Mouse (Mus musculus) thymus, postnatal 36 days (tissue): ENCODE results near the gene Kbtbd7.
"Not testable (repeated sequence)": the region's sequence is repeated elsewhere in the genome, so short reads cannot be mapped to it uniquely, and the experiment has no call there.

Source experiments
- DNase-seq, 2 experiments: peaks; one replicate each; pipeline ENCODE4 v3.0.0; 2022; ENCODE audit warnings: mixed read lengths in 2 of 2

The Kbtbd7 gene

GRCm38 (mm10) chr14:79451681-79452590 is 25.6 kb downstream of the Kbtbd7 start, which contains the start of gene Kbtbd6:
Gene Kbtbd6, plus strand, starts transcription at chr14:79451835.
- DNase-seq: peak; percentile 68 to 74

DNA sequence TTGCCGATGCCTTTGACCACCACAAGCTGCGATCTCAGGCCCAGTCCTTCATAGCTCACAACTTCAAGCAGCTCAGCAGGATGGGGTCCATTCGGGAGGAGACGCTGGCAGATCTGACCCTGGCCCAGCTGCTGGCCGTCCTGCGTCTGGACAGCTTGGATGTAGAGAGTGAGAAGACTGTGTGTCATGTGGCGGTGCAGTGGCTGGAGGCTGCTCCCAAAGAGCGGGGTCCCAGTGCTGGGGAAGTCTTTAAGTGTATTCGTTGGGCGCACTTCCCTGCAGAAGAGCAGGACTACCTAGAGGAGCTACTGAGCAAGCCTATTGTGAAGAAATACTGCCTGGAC is 26.3 kb downstream of the Kbtbd7 start:
- DNase-seq: not testable (repeated sequence)

GRCm38 (mm10) chr14:79460401-79460800 is 34.1 kb downstream of the Kbtbd7 start:
- no peak for DNase-seq

DNA sequence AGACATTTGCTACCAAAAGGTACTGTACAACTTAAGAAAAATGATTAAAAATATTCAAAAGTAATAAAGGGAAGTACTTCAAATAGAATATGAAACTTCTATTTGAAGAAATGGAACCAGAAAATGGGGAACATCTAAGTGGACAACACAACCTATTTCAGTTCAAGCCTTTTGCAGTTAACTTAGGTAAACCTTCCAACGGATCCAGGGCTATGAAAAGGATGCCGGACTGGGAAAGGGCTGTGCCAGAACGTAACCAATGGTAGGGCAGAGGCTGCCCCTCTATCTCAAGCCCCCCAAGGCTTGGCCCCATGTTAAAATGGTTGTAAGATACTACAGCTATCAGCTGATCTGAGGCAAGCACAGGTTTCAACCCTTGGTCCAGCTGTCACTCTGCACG is 34.7 kb downstream of the Kbtbd7 start:
- no peak for DNase-seq

- no peak for DNase-seq
Measured at GRCm38 (mm10) chr14:79465623-79466022, 39.3 kb downstream of the Kbtbd7 start.

DNA sequence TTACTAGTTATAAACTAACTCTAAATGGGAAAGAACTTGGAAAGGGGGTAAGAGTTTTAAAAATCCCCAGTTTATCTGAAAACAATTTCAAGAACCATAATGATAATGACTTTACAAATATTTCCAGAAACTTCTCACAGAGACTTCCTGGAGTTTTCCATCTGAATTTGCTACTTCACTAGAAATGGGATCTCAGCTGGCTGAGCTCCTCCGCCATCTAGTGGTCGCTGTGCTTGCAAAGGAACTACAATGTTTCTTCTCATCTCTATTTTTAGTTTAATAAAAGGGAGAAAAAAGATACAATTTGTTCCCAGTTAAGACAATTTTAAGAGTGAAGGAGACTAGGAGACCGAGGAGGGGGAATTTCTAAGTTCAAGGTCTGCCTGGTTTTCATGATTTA is 41.3 kb downstream of the Kbtbd7 start:
- peak; percentile 33 to 43 for DNase-seq

- no peak for DNase-seq
Measured at GRCm38 (mm10) chr14:79473384-79473783, 47.1 kb downstream of the Kbtbd7 start.
